Mouse (Mus musculus): ENCODE data around the gene Cyp4b1. TPM values are rescaled to one million over a fixed set of nuclear protein-coding genes. Genes with fewer than 3 reads are reported as not detected.
"Not testable (repeated sequence)": the region's sequence is repeated elsewhere in the genome, so short reads cannot be mapped to it uniquely, and the experiment has no call there.

The Cyp4b1 gene
- polyA plus RNA-seq, 2 experiments, result 1.0 to 1.2 TPM

DNA sequence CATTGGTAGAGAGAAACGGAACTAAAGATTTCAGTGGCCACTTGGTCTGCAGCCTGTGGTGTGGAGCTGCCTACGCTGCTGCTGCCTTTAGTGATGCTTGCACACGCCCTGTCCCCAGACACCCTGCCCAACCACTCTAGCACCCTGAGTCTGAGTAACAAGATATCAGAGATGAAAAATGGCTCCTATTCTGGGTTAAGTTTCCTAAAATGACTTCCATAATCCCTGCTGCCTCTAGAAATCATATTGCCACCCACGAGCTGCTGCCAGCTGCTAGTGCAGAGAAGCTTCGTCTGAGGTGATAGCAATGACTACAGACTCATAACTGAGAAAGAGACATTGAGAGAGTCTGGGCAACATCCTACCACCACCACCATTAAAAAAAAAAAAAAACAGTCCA, 3.3 kb upstream of the Cyp4b1 start:
- Histone ChIP-seq H3K4me3 (replicated peaks; ENCODE audit: low read length) (no peak overlapping the region), H3K9me3 (ENCODE audit: control insufficient read depth, low read length) (no peaks in the 10 kb centered on the region), H3K9ac (ENCODE audit: low read depth, low read length, severe bottlenecking) (no peak overlapping the region), H3K4me1 (ENCODE audit: control insufficient read depth, insufficient read depth, low read length) (no peaks in the 10 kb centered on the region), H3K4me2 (replicated peaks; ENCODE audit: low read depth, low read length, severe bottlenecking) (no peak overlapping the region), H3K27me3 (ENCODE audit: control insufficient read depth, insufficient read depth, low read length) (no peaks in the 10 kb centered on the region), H3K27ac (replicated peaks; ENCODE audit: low read depth, low read length) (no peak overlapping the region), H3K36me3 (ENCODE audit: control insufficient read depth, insufficient read depth, low read length) (no peaks in the 10 kb centered on the region)
- TF ChIP-seq POLR2A (IDR thresholded peaks at IDR 0.05; ENCODE audit: borderline replicate concordance, extremely low read depth, insufficient read depth, insufficient read length), result no peak
- ATAC-seq (ENCODE audit: low FRiP score, low read depth), result no peak
- WGBS, result 82% methylated on average over 5 of the region's 5 CpGs
- no peak for DNase-seq (ENCODE audit: low spot score)

DNA sequence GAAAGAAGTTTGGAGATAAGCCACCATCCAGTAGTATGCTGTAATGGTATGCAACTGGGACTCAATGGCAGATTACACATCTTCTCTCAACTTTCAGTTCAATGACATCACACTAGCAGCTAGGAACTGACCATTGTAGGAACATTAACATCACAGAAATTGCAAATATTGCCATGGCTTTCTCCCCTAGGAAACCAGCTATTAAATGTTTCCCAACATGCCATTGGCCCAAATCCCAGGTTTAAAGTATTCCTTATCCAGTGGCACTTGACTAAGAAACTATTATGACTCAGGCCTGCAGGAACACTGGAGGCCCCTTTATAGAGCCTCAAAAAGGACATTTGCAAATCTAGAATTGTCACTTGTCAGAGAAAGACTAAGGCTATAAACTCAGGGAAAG, 1.8 kb upstream of the Cyp4b1 start:
- ATAC-seq (ENCODE audit: low FRiP score, low read depth), result no peak
- no peaks in the 10 kb centered on the region for H3K9me3 ChIP-seq (ENCODE audit: control insufficient read depth, low read length)
- H3K4me3 ChIP-seq (replicated peaks; ENCODE audit: low read length), result no peak overlapping the region
- no peak for TF ChIP-seq POLR2A (IDR thresholded peaks at IDR 0.05; ENCODE audit: borderline replicate concordance, extremely low read depth, insufficient read depth, insufficient read length)
- no peak overlapping the region for H3K4me2 ChIP-seq (replicated peaks; ENCODE audit: low read depth, low read length, severe bottlenecking)
- no peaks in the 10 kb centered on the region for H3K27me3 ChIP-seq (ENCODE audit: control insufficient read depth, insufficient read depth, low read length)
- H3K36me3 ChIP-seq (ENCODE audit: control insufficient read depth, insufficient read depth, low read length), result no peaks in the 10 kb centered on the region
- H3K27ac ChIP-seq (replicated peaks; ENCODE audit: low read depth, low read length), result no peak overlapping the region
- DNase-seq (ENCODE audit: low spot score), result no peak
- H3K4me1 ChIP-seq (ENCODE audit: control insufficient read depth, insufficient read depth, low read length), result no peaks in the 10 kb centered on the region
- no peak overlapping the region for H3K9ac ChIP-seq (ENCODE audit: low read depth, low read length, severe bottlenecking)

DNA sequence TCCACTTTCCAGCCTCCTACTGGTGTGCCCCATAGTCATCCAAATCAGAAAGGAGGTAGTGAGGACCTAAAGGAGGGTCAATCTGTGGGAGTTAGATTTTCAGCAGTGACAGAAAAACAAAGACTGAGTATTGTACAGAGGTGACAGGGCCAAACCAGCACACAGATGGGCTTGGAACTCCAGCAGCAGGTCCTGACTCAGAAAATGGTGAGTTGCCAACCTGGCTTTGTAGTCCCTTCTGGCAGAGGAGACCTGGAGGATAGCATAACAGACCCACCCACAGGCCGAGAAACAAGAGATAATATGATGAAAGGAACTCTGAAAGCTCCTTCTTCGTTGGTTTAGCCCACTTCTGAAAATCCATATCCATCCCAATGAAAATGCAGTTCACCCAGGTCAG, 1.2 kb upstream of the Cyp4b1 start:
- TF ChIP-seq POLR2A (IDR thresholded peaks at IDR 0.05; ENCODE audit: borderline replicate concordance, extremely low read depth, insufficient read depth, insufficient read length), result no peak

DNA sequence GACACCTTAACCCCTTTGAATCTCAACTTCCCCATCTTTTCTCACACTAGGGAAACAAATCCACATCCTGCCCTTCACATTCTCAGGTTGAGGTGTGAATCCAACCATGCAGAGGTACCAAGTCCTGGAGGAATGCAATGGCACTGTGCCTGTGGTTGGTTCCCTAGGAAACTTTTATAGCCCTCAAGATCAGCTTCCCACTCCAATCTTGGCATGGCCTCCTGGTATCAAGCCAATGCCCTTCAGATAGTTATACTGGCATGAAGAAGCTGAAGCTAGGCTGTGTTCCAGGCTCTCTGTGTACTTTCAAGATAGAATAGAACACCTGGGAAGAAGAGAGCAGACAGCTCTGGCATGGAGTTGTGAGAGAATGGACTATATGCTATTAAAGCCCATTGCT, 2.2 kb downstream of the Cyp4b1 start:
- no peak for ATAC-seq (ENCODE audit: low FRiP score, low read depth)

More for the DNA sequence above, 1.2 kb upstream of the Cyp4b1 start:
- ATAC-seq (ENCODE audit: low FRiP score, low read depth), result no peak
- no peaks in the 10 kb centered on the region for H3K9me3 ChIP-seq (ENCODE audit: control insufficient read depth, low read length)
- 76% methylated on average over 2 of the region's 2 CpGs for WGBS
- H3K27me3 ChIP-seq (ENCODE audit: control insufficient read depth, insufficient read depth, low read length), result no peaks in the 10 kb centered on the region
- H3K9ac ChIP-seq (ENCODE audit: low read depth, low read length, severe bottlenecking), result no peak overlapping the region
- no peak for DNase-seq (ENCODE audit: low spot score)
- H3K4me3 ChIP-seq (replicated peaks; ENCODE audit: low read length), result no peak overlapping the region
- H3K4me1 ChIP-seq (ENCODE audit: control insufficient read depth, insufficient read depth, low read length), result no peaks in the 10 kb centered on the region
- H3K27ac ChIP-seq (replicated peaks; ENCODE audit: low read depth, low read length), result no peak overlapping the region
- no peaks in the 10 kb centered on the region for H3K36me3 ChIP-seq (ENCODE audit: control insufficient read depth, insufficient read depth, low read length)
- no peak overlapping the region for H3K4me2 ChIP-seq (replicated peaks; ENCODE audit: low read depth, low read length, severe bottlenecking)

DNA sequence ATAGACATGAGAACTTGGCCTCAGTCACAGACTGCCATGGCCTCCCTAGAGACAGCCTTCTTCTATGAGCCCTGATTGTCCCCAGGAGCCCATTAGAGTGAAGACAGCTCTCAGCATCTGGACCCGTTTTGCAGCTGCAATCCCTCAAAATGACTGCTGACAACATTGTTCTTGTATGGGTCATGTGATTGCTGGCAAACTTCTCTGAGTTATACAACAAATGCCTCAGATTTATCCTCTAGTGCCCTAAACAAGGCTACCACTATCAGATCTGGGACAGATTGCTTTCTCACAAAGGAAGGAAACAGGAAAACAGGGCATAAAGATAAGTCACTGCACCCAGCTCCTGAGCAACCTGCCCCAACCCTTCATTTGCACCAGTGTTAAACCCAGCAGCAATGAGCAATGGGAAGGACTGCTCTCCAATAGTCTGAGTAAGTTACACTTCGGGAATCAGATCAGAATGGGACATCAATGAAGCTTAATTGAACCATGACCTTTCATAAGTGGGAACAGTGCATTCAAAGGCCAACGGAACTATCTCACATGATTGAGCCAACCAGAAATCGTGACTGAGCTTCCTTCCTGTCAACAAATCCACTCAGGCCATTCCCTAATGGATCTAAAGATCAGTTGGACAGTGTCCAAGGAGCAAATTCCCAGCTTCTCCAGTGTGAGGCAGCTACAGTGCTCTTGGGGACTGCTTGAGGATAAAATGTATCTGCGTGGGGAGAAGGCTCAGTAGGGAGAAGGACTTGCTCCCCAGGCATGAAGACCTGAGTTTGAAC, 4.4 kb downstream of the Cyp4b1 start:
- no peak for TF ChIP-seq POLR2A (IDR thresholded peaks at IDR 0.05; ENCODE audit: borderline replicate concordance, extremely low read depth, insufficient read depth, insufficient read length)
- no peaks in the 10 kb centered on the region for H3K36me3 ChIP-seq (ENCODE audit: control insufficient read depth, insufficient read depth, low read length)
- H3K27me3 ChIP-seq (ENCODE audit: control insufficient read depth, insufficient read depth, low read length), result no peaks in the 10 kb centered on the region
- 67% methylated on average over 5 of the region's 5 CpGs for WGBS
- H3K4me1 ChIP-seq (ENCODE audit: control insufficient read depth, insufficient read depth, low read length), result no peaks in the 10 kb centered on the region
- no peak overlapping the region for H3K9ac ChIP-seq (ENCODE audit: low read depth, low read length, severe bottlenecking)
- H3K9me3 ChIP-seq (ENCODE audit: control insufficient read depth, low read length), result no peaks in the 10 kb centered on the region
- H3K4me2 ChIP-seq (replicated peaks; ENCODE audit: low read depth, low read length, severe bottlenecking), result no peak overlapping the region
- H3K4me3 ChIP-seq (replicated peaks; ENCODE audit: low read length), result no peak overlapping the region
- no peak for ATAC-seq (ENCODE audit: low FRiP score, low read depth)
- no peak overlapping the region for H3K27ac ChIP-seq (replicated peaks; ENCODE audit: low read depth, low read length)
- no peak for DNase-seq (ENCODE audit: low spot score)

More for the DNA sequence above, 2.2 kb downstream of the Cyp4b1 start:
- H3K27ac ChIP-seq (replicated peaks; ENCODE audit: low read depth, low read length), result no peak overlapping the region
- no peaks in the 10 kb centered on the region for H3K36me3 ChIP-seq (ENCODE audit: control insufficient read depth, insufficient read depth, low read length)
- no peaks in the 10 kb centered on the region for H3K9me3 ChIP-seq (ENCODE audit: control insufficient read depth, low read length)
- H3K9ac ChIP-seq (ENCODE audit: low read depth, low read length, severe bottlenecking), result no peak overlapping the region
- H3K27me3 ChIP-seq (ENCODE audit: control insufficient read depth, insufficient read depth, low read length), result no peaks in the 10 kb centered on the region
- no peaks in the 10 kb centered on the region for H3K4me1 ChIP-seq (ENCODE audit: control insufficient read depth, insufficient read depth, low read length)
- DNase-seq (ENCODE audit: low spot score), result no peak
- no peak for TF ChIP-seq POLR2A (IDR thresholded peaks at IDR 0.05; ENCODE audit: borderline replicate concordance, extremely low read depth, insufficient read depth, insufficient read length)
- H3K4me2 ChIP-seq (replicated peaks; ENCODE audit: low read depth, low read length, severe bottlenecking), result no peak overlapping the region
- no peak overlapping the region for H3K4me3 ChIP-seq (replicated peaks; ENCODE audit: low read length)

DNA sequence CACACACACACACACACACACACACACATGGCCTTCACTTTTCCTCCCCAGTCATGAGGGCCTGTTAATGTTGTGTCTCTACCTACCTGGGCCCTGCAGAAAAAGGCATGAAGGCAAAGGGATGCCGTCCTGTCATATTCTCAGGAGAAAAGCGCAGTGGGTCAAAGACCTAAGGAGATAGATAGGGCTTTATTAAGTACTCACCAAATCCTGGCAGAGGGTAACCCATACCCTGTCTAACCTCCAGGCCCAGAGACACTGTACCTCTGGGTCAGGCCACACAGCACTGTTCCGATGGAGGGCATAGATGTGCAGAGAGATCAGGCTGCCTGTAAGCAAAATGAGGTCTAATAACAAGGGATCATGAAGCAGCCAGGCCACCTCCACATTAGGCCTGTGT, 22.0 kb downstream of the Cyp4b1 start:
- DNase-seq (ENCODE audit: low spot score); H3K9me3 ChIP-seq (ENCODE audit: control insufficient read depth, low read length); ATAC-seq (ENCODE audit: low FRiP score, low read depth); H3K27me3 ChIP-seq (ENCODE audit: control insufficient read depth, insufficient read depth, low read length); H3K36me3 ChIP-seq (ENCODE audit: control insufficient read depth, insufficient read depth, low read length); H3K9ac ChIP-seq (ENCODE audit: low read depth, low read length, severe bottlenecking); H3K4me2 ChIP-seq (replicated peaks; ENCODE audit: low read depth, low read length, severe bottlenecking); H3K27ac ChIP-seq (replicated peaks; ENCODE audit: low read depth, low read length); H3K4me1 ChIP-seq (ENCODE audit: control insufficient read depth, insufficient read depth, low read length); H3K4me3 ChIP-seq (replicated peaks; ENCODE audit: low read length): not testable (repeated sequence)
- WGBS, result 85% methylated on average over 3 of the region's 3 CpGs
